Mouse (Mus musculus): Measurements from ENCODE around the gene Dmp1. TPM values are rescaled to one million over a fixed set of nuclear protein-coding genes. Genes with fewer than 3 reads are reported as not detected.

The Dmp1 gene
- total RNA-seq (2015) (not detected in 2 replicates), total RNA-seq (2017) (not detected in 2 replicates)

DNA sequence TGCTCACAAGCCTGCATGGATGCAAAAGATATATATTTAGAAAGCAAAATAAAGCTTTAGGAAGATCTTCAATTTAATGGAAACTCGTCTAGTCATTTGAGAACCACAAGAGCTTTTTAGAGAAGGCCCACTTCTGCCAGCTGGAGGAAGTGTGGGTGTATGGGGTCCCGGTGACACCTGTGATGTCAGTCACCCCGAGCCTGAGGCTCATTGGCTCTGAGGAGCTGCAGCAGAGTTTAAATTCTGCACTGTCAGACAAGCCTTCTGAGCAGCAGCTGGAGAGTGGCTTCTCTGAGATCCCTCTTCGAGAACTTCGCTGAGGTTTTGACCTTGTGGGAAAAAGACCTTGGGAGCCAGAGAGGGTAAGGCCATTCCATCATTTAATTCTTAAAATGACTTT lies at the start of gene Dmp1:
Gene Dmp1, plus strand, starts transcription at position 263 of the 400 bp plus-strand sequence.
- no peak for ATAC-seq (ENCODE audit: poor library complexity, severe bottlenecking)

DNA sequence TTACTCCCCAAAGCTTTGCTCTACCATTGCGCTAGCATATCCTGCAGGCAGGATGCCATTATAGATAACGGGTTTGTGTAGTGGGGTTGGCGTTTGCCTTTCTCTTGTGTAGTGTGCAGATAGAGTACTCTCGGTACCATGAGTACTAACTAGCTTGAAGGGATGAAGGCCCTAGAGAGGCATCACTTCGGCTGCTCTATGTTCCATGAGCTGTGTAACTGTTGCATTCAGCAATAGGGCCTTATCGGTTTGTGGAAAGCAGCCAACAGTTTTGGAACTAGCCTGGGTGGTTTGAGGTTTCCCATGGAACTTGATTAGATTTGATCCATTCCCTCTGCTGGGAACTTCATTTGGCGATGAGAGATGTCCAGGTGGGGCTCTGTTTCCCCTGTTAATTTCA lies 44.7 kb upstream of the Dmp1 start:
- no peak for ATAC-seq (ENCODE audit: poor library complexity, severe bottlenecking)

DNA sequence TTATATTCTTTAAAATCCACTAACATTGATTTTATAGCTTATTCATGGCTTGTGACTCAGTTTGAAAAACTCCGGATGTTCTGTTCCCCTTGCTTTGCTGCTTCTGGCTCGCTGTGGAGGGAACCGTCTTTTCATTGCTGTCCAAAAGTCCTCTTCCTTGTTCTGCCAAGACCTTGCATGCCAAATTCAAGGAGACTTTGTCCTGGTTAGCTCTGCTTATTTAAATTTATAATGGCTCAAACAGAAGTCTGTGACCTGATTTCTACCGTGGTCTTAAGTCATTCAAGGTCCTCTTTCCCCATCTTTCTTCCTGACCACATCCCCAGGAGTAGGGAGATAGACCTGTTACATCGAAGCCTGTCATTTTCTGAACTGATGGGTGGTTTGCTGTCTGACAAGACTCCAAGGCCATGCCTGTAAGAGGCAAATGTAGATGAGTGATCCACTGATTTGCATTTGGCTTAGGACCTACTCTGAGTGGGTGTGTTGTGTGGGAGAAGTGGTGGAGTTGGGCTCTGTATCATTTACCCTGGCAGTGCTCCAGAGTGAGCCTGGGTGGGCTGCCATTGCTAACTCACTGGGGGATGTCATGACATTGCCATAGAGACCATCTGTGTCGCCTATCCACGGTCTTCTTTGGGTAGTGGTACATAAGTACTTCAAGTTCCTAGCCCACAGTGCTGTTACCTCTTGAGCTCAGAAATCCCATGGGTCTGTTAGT lies 43.9 kb upstream of the Dmp1 start:
- ATAC-seq (ENCODE audit: poor library complexity, severe bottlenecking) = no peak

DNA sequence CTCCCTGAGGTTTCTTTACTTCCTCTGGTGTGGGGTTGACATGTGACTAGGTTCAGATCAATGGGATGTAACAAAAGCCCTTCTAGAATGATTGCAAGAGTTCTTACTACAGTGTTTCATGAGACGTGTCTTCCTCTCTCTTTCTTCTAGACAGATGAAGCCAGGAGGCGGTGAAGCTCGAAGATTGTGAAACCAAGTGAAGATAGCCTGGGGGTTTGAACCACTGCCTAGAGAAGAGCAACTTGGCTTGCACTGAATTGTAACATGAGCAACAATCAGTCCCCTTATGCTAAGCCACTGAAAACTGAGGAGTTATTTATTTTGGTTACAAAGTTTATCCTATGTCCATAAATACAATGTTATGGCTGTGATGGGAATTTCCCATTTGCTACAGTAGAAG lies 41.8 kb upstream of the Dmp1 start:
- no peak for ATAC-seq (ENCODE audit: poor library complexity, severe bottlenecking)

DNA sequence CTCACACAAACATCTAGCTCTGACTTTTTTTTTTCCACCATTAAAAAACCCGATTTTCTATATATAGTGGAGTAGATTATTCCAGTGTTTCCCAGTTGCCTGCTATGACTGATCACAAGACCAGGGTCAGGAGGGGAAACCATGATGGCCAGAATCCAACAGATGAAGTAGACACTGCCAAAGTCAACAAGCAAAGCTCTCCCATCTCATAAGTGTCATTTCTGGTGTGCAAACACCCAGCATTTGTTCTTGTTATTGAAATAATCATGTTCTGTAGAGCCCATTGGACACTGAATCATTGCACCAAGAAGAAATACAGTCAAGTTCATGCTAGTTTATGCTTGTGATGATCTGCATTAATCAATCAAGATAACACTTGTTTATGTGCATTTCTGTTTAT lies 41.0 kb upstream of the Dmp1 start:
- no peak for ATAC-seq (ENCODE audit: poor library complexity, severe bottlenecking)

DNA sequence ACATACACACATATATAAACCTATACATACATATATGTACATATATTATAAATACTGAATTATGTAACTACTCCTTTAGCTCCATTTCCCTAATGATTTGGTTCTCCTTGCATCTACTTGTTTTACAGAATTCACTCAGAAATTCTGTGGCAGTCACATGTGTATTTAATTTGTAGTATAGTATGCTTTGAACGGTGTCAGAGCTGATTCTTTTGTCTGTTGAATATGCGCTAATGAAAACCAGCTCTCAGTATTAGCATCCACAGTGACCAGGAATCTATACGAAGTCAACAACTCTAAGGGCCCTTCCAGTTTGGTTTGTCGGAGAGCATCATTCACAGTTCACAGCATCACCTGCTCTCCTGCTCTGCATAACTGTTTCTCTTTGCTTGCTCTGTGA lies 38.9 kb upstream of the Dmp1 start:
- ATAC-seq (ENCODE audit: poor library complexity, severe bottlenecking) = no peak

DNA sequence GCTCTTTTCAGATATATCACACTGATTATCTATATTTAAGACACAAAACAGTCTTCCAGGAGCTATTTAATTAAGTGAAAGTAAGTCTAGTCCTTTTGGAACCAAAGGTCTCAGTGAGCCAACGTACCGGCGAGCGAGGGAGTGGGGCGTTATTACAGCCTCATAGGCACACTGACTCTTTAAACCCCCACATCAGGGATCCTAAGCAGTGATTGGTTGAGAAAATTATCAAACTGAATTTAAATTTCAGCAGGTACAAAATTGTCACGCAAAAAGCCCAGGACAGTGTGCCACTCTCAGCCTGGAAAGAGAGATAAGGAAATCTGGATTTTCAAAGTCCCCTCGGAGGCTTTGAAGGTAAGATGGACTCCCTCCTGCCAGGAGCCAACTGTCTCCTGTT lies 32.0 kb upstream of the Dmp1 start, which contains the start of gene Dspp:
Gene Dspp, plus strand, starts transcription at position 301 of the 400 bp plus-strand sequence.
- ATAC-seq (ENCODE audit: poor library complexity, severe bottlenecking) = no peak

DNA sequence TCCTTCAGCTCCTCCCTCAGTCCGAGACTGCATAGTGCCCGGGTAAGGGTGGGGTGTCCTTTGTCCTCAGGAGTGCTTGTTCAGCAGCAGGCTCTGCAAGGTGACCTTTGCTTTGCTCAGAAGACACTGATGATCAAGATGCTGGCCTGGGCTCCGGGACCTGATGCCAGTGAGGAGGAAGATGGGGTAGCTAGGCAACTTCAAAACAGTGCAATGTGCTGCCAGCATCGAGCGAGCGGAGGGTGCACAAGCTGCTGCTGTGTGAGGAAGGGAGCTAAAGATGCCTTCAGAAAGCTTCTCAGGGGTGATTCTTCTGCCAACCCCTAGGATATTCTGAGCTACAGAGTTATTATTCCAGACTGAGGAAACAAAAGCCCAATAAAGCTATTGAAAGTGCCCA lies 29.3 kb upstream of the Dmp1 start:
- no peak for ATAC-seq (ENCODE audit: poor library complexity, severe bottlenecking)

DNA sequence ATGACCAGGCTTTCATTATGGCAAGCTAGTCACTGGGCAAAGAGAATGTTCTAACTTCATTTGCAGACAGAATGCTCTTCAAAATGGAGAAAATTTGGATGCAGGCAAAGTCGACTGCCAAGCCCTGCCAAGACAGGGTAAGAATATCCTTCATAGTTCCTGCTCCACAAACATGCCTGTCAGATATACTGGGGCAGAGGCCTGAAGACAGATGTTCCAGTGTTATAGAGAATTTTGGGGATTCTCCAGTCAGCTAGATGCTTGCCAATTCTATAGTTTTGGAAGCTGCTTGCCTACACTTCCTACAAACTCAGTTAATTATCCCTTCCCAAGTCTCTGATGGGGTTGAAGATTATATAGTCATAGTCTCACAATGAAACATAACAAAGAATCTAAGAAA lies 18.7 kb upstream of the Dmp1 start:
- ATAC-seq (ENCODE audit: poor library complexity, severe bottlenecking) = no peak

DNA sequence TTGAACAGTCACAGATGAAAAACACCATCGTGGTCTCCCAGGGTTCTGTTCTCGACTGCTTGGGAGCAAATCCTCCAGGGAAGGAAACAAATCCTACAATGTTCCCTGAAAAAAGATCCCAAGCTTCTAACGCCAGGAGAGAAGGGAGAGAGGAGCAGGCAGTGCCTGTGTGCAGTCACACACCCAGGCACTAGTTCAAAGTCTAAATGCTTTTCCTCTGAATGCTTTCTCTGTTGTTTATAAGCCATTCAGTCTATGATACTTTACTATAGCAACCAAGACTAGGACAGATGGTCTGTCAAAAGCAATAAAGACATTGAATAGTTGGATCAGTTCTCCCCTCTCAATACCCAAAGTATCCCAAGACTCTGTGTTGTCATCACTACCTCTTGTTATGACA lies 15.1 kb upstream of the Dmp1 start:
- no peak for ATAC-seq (ENCODE audit: poor library complexity, severe bottlenecking)

DNA sequence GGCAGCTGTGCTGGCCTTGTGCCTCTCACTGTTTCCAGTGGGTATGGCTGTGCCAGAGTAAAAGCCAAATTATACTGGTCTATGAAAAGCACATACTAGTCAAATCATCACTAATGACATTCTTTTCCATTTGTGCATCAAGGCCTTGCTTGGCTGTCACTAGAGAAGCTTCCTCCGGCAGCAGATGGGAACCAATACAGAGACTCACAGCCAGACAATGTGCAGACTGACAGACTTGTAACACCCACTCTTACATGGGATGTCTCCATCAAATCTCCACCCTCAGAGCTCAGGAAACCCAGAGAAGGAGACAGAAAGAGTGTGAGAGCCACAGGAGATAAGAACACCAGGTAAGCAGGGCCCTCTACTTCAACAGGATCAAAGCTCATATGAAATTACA lies 7.3 kb upstream of the Dmp1 start:
- no peak for ATAC-seq (ENCODE audit: poor library complexity, severe bottlenecking)

DNA sequence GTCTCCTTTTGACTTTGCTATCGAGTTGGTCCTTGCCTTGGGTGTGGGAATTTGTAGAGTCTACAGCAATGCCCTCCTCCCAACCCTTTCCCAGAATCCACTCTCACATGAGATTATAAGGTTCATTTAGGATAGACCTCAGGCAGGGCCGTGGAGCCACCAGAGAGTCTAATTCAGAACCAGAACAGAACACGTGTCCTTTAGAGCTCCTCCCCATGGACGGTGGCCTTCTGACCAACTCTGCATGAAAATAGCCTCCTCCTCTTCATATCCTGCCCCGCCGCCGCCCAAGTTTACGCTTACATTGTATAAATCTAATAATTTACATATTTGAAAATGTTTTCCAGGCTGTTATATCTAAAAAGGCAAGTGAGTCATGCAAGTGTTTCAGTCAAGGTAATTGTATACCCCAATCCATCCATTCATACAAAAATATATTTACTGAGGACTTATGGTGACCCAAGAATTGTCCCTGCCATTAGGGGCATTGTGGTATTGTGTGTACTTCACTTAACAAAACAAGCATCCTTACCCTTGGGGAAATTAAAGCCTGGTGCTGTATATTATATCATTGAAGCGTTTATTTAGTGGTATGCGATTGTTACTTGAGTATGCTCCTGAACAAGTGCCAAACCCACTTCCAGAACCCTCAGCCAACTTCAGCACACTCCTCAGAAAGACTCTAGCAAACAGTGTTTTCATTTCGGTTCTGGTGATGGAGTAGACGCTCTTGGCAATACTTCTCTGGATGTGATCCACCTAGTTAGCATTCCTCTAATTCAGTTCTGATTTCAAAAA lies 1.1 kb upstream of the Dmp1 start:
- no peak for ATAC-seq (ENCODE audit: poor library complexity, severe bottlenecking)

DNA sequence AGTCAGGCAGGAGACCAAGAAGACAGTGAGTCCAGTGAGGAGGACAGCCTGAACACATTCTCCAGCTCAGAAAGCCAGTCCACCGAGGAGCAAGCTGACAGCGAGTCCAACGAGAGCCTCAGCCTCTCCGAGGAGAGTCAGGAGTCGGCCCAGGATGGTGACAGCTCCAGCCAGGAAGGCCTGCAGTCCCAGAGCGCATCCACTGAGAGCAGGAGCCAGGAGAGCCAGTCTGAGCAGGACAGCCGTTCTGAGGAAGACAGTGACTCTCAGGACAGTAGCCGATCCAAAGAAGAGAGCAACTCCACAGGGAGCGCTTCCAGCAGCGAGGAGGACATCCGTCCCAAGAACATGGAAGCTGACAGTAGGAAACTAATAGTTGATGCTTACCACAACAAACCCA lies 10.1 kb downstream of the Dmp1 start:
- no peak for ATAC-seq (ENCODE audit: poor library complexity, severe bottlenecking)

DNA sequence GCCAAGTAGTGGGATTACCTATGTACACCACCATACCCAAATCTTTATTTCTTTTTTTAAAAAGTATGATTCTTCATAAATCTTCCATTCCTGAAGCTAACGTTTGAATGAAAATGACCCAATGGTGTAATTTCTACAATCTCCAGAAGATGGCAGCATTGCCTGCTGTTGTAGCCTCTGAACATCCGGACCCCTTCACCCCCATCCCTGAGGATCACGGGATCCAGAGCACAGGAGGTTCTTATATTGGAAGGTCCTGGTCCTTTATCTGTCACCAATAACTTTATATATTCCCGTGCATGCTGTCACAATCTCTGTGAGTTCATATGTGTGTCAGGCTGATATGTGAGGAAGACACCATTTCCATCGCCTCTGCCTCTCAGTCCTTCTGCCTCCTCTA lies 16.5 kb downstream of the Dmp1 start:
- ATAC-seq (ENCODE audit: poor library complexity, severe bottlenecking) = no peak

DNA sequence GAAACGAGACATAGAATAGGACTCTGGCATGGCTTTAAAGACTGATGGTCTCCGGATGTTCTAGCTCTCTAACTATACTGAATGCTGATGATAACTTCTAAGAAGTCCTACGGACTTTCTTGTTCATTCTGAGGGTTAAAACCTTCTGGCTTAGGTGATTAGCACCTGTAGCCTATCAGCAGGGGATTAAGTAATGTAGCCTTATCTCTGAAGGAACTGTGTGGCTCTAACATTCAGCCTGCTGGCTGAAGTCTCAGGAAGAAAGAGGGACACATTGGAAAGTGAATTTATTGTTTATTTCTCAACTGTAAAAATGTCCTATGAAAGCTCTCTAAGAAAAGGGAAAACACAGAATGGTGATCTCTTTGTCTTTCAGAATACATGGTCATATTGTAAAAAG lies 21.9 kb downstream of the Dmp1 start:
- ATAC-seq (ENCODE audit: poor library complexity, severe bottlenecking) = no peak

DNA sequence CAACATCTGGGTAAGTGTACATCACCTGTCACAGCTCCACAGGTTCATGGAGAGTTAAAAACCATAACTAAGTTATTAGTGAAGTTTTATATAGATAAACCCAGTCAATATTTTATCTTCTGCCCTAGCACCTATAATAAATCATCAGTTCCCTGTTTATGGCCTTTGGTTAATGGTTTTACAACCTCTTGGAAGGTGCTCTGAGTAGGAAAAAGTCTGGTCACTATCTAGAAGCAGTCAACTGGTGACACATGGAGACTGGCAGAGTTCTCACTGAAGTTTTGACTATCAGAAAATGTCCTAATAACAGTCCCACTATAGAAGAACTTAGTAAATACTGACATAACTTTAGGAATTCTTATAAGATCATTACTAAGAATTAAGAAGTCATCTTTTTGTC lies 22.3 kb downstream of the Dmp1 start:
- no peak for ATAC-seq (ENCODE audit: poor library complexity, severe bottlenecking)

DNA sequence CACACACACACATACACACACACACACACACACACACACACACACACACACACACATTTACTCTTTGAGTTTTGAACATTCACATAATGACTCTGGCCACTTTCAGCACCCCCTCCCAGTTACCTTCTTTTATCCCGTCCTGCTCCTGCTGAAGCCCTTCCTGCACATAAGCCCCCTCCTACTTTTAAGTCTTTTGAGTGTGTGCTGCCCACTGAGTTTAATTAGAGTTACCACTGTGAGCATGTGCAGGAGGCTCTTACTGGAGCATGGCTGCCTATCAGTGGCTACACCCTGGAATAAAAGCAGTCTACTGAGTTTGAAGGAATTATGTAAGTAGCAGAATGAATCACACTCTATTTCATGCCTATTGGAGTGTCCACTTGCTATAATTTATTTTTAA lies 26.1 kb downstream of the Dmp1 start:
- ATAC-seq (ENCODE audit: poor library complexity, severe bottlenecking) = no peak

DNA sequence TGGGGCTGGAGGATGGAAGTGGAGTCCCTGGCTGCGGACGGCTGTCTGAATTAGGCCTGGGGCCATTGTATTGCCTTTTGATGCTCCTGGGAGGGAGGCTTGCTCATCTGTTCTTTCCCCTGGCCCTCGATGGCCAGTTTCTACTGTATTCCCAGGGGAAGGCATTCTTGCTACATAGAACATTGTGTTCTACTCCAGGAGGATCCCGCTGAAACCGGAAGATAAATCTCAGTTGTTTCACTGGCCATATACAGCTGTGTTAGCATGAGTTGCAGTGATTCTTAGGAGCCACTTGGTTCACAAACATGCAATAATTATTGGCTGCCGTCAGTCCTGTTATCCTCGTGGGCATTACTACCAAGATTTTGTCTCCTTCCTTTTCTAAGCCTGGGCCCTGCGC lies 34.3 kb downstream of the Dmp1 start:
- no peak for ATAC-seq (ENCODE audit: poor library complexity, severe bottlenecking)

DNA sequence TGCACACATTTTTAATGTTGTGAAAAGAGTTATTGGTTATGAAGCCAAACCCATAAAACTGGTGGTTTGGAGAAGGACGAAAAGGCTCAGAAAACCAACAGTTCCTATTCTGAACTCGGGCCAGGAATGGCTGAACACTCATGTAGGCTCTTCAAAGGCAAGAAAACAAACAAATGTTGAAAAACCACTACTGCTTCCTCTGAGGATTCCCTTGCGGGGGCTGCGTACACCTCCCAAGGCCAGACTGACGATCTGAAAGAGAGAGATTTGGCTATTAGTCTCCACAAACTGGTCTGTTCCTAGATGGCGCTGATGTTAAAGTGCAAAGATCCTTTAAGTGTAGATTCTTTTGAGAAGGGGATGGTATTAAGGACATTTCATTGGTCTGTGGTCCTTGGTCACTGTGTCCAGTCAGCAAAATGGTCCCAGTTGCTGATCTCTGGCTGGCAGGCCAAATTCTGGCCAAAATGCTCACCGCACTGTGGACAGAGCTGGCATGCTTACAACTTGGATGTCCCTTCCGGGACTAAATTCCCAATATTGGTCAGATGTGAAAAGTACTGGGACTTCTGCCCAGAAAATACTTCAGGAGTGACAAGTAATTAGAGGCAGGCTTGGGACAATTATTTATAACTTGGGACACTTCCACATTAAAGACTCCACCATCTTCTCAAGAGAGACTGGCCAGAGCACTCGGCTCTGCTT lies 37.4 kb downstream of the Dmp1 start:
- no peak for ATAC-seq (ENCODE audit: poor library complexity, severe bottlenecking)

DNA sequence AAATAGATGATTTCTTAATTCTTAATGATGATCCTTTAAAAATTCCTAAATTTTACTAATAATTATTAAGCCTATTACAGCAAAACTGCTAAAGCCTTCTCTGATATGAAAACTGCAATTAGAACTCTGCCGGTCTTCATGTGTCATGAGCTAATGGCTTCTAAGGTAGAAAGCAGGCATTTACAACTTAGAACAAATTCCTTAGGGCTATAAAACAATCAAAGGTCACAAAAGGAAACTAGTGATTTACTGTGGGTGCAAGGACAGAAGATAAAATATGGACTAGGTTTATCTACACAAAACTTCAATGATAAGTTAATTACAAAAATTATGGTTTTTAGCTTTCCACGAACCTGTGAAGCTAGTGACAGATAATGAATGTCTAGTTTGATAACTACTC lies 41.8 kb downstream of the Dmp1 start:
- no peak for ATAC-seq (ENCODE audit: poor library complexity, severe bottlenecking)

DNA sequence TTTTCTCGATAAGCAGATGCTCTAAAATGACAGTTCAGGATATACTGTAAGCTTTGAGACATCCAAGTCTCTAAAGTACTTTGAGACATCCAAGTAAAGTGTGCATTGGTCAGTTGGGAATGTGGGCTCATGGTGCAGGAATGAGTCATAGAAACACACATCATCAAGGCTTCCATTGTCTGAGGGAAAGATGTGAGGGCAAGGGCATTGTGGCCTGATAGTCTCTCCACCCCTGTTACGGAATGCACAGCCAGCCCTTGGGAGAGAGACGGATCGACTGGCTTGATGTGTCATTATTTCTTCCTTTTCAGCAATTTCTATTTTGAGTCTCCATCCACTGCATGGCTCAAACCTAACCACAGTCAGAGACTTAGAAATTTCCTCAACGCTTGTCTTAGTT lies 49.4 kb downstream of the Dmp1 start:
- no peak for ATAC-seq (ENCODE audit: poor library complexity, severe bottlenecking)

DNA sequence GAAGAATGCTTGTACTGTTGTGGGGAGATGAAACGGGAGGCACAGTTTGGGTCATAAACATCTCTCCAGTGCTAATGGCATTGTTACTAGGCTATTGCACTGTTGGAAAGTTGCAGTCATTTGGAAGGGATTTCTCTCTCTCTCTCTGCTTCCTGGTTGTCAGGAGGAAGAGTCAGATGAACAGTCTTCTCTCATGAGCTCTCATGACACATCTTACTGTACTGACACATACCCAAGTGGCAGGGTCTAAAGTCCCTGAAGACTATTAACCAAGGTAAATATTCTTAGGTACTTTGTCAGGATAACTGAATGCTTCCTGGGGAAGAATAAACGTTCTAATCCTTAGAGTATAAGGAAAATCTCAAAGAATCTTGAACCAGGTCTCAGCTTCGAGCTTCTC lies 54.2 kb downstream of the Dmp1 start:
- ATAC-seq (ENCODE audit: poor library complexity, severe bottlenecking) = no peak
